Mouse (Mus musculus): Measurements from ENCODE around the gene Gm29797. TPM values are rescaled to one million over a fixed set of nuclear protein-coding genes. Genes with fewer than 3 reads are reported as not detected.
A peak's percentile ranks its signal among the peaks of the same experiment; 100 is the strongest.

The Gm29797 gene
- not detected in 2 replicates for total RNA-seq (2015)
- total RNA-seq (2017) = not detected in 2 replicates

DNA sequence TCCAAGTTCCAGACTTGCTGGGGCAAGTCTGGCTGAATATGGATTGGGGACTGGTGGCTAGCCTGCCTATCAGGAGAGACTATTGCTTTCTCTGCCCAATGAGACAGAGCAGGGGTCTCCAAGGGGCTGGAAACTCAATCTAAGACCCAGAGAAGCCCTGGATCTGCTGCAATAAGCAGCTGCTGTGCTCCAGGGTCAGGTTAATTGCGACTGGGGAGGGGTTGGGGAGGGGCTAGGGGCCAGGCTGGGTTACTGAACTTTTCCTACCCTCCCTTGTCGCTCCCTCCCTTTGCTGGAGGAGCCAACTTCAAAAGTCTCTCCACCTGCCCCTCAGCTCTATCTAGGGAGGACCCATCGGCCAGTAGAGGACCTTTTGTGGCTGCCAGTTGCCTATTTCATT, at the start of gene Gm29797:
Gene Gm29797, plus strand, starts transcription at position 301 of the 400 bp plus-strand sequence.
- ATAC-seq (ENCODE audit: poor library complexity, severe bottlenecking) = no peak

DNA sequence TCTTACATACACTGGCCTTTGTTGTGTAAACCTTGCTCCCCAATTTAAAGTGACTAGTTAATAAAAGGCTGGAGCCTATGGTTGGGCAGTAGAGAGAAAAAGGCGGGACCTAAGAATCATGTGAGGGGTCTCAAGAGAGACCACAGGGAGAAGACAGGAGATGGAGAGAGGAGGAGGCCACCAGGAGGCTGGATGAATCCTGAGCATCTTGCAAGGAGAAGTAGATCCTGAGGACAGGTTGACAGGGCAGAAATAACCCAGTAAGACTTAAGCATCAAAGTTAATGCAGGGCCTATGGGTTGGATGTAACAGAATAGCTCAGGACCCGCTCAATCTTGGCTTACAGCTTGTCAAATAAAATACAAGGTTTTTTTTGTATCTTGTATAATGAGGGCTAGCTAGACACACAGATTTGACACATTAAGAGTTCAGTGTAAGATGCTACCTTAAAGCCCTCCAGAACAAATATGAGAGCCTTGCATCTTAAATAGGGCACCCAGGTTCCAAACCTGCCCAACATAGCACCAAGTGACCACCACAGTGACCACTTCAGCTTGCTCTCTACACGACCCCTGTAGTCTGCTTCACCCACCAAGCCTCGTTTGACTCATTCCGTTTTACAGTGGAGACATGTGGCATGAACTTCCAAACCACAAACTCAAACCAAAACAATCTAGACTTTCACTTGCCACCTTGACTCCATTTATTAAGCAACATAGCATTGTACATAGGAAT, 37.9 kb upstream of the Gm29797 start:
- no peak for ATAC-seq (ENCODE audit: poor library complexity, severe bottlenecking)

DNA sequence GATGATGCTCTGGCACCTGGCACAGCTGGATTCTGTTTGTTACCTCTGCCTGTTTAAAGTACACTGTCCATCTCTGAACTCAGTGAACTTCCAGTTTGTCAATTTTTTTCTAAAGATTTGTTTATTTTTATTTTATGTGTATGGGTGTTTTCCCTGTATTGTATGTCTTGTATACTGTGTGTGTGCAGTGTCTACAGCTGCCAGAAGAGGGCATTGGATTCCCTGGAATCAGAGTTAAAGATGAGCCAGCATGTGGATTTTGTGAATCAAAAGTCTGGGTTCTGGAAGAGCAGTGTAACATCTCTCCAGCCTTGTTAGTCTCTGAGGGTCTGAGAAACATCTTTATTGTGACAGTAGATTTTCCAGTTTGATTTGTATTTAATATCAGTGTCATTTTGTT, 33.4 kb upstream of the Gm29797 start:
- 0 out of 2 replicates have a peak, but pooled peaks have one; percentile 40 for ATAC-seq (ENCODE audit: poor library complexity, severe bottlenecking)

DNA sequence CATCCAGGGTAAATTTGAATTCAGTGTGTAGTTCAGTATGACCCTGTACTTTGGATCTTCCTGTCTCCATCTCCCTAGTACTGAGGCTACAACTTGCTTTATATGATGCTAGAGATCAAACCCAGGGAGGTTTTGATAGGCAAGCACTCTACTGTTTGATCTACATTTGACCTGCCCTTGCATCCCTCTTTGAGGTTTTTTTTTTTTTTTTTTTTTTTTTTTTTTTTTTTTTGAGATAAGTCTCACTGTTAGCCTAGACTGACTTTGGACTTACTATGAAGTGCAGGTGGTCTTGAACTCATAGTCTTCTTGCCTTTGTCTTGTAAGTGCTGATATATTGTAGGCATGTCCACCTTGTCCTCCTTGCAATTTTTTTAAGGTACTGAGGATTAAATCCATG, 28.4 kb upstream of the Gm29797 start:
- ATAC-seq (ENCODE audit: poor library complexity, severe bottlenecking) = no peak

DNA sequence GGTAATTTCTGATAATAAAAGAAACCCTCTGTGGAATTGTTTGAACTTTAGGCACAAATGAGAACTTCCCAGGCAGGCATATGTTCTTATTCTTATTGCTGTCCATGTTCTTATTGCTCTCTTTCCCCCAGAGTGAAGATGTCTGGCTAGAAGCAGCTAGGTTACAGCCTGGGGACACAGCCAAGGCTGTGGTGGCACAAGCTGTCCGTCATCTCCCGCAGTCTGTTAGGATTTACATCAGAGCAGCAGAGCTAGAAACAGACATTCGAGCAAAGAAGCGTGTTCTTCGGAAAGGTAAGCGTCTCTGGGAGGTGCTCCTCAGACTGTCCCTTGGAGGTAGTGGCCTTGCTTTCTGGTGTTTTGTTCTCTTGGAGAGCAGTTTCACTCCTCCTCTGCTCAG, 24.2 kb upstream of the Gm29797 start:
- no peak for ATAC-seq (ENCODE audit: poor library complexity, severe bottlenecking)

DNA sequence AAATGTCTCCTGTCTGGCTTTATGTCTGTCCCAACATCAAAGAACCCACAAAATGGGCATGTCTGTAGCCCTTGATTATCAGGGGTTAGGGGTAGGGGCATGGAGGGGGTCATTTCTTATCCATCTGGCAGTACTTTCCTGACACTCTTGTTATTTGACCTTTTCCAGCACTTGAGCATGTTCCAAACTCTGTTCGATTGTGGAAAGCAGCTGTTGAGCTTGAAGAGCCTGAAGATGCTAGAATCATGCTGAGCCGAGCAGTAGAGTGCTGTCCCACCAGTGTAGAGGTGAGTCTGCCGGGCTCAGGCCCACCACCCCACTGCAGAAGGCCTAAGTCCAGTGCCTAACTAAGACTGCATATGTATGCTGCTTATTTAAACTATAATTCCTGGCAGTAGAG, 21.0 kb upstream of the Gm29797 start:
- ATAC-seq (ENCODE audit: poor library complexity, severe bottlenecking) = no peak

DNA sequence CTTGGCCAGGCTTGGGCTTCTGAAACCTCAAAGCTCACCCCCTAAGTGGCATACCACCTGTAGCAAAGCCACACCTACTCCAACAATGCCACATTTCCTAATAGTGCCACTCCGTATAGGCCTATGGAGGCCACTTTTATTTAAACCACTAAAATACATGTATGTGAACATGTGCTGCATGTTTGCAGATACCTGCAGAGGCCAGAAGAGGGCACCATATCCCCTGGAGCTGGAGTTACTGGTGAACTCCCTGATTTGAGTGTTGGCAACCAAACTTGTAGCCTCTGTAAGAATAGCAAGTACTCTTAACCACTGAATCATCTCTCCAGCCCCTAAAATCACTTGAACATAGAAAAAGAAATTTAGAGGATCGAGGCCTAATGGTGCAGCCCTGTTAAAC, 12.5 kb upstream of the Gm29797 start:
- ATAC-seq (ENCODE audit: poor library complexity, severe bottlenecking) = peak; percentile 84

DNA sequence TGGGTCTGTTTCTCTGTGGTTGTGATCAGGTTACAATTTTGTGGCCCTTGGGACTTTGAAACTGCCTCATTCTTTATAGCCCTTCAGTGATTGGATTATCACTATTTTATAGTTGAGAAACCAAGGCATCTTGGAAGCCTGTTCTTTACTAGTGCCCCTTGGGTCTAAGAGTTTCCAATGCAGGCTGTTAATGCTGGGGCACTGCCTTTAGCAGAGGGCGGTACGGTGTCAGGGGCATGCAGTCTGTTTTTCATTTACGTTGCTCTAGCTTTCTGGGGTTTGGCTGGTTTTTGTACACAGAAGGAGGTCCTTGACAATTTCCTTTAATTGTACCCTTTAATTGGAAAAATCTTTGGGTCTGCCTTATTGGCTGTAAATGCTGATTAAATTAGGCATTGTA, 11.2 kb upstream of the Gm29797 start:
- no peak for ATAC-seq (ENCODE audit: poor library complexity, severe bottlenecking)

DNA sequence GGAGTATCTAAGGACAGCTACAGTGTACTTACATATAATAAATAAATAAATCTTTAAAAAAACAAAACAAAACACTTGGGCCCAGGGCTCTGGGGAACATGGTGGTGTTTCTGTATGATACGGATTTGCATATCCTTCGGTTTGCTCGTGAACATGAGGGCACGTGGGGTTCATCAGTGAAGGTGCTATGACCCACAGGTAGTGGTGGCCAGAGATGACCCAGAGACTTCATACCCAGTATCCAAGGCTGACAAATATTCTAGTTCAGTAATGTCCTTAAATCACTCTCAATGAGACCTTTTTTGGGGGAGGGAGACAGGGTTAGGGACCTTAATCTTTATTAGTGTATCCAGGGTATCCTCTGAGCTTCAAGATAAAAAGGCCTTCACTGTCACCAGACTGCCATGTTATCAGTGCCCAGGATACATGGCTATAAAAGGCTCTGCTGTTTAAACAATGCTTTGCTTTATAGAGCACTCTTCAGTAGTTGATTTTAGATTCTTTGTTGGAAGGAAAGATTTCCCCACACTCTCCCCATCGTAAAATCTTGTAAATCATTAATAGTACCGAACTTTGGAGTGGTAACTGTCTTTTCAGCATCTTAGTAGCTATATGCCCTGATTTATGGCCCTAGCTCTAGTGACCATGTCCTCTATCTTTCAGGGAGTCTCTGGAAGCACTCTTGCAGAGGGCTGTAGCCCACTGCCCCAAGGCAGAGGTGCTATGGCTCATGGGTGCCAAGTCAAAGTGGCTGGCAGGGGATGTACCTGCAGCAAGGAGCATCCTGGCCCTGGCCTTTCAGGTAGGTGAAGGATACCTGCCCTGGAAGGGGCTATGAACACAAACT, 10.0 kb upstream of the Gm29797 start:
- no peak for ATAC-seq (ENCODE audit: poor library complexity, severe bottlenecking)

DNA sequence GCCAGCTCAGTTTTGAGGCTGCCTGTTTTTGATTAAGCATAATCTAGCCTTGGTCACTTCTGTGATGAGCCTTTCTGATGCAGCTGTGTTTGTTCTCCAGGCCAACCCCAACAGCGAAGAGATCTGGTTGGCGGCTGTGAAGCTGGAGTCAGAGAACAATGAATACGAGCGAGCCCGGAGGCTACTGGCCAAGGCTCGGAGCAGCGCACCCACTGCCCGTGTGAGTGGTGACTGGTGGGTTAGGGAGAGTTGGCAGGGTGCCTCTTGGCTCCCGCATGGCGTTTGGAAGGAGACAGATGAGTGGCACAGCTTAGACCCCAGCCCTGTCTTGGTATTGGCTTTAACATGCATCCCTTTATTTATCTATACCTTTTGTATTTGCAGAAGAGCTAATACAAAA, 7.9 kb upstream of the Gm29797 start:
- ATAC-seq (ENCODE audit: poor library complexity, severe bottlenecking) = no peak

DNA sequence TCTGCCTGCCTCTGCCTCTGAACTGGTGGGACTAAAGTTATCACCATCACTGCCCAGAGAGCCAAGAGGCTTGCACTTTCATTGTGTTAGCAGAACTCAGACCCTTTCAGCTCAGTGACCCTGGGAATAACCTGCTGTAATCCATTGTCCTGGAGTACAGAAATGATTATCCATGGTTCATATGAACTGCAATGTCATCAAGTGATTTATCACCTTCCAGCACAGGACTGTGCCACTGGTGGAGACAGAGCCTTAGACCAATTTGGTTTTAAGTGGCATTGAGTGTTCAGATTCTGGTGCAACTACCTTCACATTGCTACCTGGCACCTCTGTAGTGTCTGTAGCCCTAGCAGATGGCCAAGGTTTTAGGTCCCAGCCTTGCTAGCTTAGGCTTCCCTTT, 3.8 kb upstream of the Gm29797 start:
- ATAC-seq (ENCODE audit: poor library complexity, severe bottlenecking) = no peak

DNA sequence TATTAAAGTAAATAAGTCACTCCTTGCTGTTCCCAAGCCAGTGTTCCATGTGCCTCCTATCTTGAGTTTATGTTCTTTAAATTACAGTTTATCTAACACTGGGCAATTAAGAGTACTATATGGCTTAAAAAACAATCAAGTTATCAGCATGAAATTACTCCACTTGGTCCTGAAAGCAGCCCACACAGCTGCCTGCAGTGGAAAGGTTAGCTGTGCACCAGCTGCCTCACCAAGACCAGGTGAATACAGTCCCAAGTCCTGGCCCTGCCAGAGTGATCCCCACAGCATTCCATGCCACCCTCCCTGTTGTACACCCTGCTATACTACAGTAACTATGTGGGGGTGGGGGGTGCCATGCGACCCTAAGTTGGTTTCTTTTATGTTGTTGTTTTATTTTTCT, 3.3 kb upstream of the Gm29797 start:
- ATAC-seq (ENCODE audit: poor library complexity, severe bottlenecking) = no peak

DNA sequence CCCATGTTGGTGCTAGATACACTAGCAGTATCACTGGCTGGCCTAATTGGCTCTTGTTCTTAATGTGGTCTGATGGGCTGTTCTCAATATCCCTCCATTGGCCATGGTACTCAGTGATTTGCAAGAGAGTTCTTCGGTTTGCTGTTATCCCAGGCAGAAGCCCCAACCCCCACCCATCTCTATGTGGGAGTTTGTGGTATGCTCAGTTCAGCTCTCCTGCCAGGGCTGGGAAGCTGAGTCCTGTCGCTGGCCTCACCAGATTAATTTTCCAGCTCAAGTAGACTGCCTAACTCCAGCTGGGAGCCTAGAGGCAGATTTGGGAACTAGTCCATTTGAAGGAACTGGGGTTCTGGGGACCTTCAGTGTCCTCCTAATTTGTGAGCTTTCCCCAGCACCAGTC, 607 bp downstream of the Gm29797 start:
- no peak for ATAC-seq (ENCODE audit: poor library complexity, severe bottlenecking)

DNA sequence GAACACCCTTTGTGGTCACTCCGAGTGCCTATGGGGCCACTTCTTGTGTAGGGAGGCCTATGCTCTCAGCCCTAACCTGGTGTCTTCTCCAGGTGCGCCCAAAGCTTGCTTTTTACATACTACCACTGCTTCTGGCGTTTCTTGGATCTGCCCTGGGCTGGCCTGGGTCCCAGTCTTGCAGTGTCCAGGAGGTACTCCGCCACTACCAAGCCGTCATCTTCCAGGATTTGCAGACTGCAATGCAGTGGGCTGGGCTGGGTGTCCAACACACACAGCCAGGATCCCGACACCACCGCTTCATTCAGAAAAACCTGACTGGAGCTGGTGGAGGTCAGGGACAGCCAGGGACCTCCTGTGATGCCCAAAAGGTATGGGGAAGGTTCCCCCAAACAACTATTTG, 1.7 kb downstream of the Gm29797 start:
- ATAC-seq (ENCODE audit: poor library complexity, severe bottlenecking) = no peak

DNA sequence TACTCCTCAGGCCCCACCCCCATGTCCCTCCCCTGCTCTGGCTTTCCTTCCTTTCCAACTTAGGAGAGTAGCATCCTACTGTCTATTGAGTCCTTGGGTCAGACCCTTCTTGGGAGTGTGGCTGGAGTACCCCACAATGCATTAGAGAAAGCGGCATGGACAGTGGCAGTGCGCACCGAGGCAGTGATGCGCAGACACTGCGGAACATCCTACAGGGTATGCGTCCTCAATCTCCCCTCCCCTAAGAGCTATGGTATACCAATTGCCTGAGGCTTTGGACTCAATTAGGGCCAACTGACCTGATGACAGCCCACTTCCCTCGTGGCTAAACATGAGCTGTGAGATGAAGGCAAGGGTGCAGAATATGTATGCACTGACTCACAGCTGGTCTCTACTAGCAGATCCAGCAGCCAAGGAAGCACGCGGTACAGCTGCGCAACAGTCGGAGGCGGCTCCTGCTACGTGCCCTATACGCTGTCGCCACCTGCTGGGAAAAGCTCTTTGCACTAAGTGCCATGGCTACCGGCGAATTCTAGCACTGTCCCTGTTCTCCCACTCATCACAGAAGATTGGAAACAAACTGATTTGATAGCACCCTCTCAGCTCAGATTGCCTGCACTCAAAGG, 2.2 kb downstream of the Gm29797 start:
- peak; percentile 72 for ATAC-seq (ENCODE audit: poor library complexity, severe bottlenecking)

DNA sequence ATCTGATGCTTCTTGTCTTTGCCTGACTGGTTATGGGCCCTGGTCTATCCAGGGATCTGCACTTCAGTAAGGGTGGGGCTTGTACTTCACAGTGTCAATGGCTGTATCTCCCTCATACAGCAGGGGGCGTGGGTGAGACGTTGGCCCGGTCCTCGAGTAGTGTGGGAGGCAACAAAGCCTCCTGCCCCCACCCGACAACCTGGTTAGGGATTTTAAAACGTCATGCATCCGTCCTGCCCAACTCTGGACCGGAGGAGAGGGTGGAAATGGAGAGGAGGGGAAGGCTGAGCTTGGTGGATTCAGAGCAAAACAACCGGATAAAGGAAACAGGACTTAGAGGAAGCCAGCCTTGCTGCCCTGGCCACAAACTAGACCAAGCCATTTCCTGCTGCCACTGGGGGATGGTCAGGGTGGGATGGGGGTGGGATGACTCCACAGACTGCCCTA, 2.8 kb downstream of the Gm29797 start:
- ATAC-seq (ENCODE audit: poor library complexity, severe bottlenecking) = peak; percentile 94

DNA sequence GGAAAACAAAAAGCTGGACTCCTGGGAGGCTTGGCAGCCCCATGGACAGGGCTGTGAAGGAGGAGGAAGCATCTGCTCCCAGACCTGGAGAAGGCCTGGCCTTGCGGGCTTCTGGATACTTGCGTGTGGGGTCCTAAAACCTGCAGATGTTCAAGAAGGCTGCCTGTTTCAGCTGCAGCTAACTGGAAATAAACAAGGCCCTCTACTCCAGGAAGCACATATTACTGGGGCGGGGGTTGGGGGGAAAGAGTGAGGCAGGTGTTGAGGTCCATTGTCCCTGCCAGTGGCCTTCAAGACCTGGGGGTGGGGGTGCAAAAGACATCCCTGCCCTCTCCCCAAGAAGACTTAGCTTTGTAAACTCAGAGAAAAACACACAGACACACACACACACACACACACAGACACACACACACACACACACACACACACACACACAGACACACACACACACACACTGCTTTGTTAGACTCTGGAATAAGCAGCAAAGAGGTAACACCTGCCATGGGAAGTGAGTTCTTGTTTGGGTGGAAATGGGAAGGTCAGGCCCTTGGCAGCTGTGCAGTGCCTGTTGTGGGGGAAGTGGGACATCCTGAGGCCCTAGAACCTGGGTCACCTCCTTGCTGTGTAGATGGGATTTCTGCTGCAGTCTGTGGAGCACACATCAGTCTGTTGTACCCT, 5.9 kb downstream of the Gm29797 start:
- no peak for ATAC-seq (ENCODE audit: poor library complexity, severe bottlenecking)

DNA sequence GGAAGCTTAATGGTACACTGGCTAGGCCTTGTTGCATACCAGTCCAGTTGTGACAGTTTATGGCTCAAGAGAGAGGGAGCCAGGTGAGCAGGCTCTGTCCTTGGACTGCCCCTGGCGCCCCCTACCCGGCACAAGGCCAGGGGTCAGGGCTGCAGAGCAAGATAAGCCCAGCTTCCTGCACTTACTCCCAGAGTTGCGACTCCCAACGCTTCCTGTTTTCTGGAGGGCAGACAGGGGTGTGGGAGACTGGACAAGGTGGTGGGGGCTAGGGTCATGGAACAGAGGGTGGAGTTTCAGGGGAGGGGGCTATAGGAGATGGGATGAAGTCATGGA, 6.4 kb downstream of the Gm29797 start:
- ATAC-seq (ENCODE audit: poor library complexity, severe bottlenecking) = no peak

DNA sequence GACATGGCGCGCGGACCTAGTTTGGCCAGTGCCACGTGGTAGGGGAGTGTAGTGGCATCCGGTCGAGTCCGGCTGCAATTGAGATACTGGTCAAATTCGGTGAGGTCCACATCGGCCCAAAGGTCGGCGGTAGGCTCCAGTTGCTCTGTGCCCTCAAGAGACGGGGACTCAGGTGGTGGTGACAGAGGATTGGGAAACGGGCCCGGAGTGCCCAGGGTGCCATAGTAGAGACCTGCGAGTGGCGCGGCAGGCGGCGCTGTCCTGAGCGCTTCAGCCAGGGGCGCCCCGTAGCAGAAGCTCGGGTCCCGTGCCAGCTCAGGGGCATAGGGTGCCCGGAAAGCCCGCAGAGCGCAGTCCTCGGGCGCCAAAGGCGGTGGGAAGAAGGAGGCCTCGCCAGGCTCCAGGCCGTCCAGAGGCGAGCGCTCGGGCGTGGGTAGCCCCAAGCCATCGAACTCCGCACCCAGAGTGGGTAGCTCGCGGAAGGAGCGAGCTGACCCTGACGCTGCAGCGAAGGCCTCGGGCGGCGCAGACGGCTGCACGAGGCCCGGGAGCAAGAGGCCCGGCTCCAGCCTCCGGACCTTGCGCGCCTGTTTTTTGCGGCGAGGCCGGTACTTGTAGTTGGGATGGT, 13.6 kb downstream of the Gm29797 start:
- peak; percentile 64 for ATAC-seq (ENCODE audit: poor library complexity, severe bottlenecking)

DNA sequence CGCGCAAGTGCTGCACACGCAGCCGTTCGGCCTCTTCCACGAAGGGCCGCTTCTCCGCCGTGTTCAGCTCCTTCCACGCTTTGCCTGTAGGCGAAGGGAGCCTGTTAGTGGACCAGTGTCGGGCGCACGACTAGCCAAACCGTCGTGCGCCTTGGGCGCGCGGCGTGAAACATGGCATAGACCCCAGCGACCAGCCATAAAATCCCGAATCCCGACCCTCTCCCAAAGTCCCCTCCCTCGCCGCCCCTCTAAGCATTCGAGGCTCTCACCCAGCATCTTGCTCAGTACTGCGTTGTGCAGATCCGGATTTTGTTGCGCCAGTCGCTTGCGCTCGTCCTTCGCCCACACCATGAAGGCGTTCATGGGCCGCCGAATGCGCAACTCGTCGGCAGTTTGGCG, 14.1 kb downstream of the Gm29797 start:
- no peak for ATAC-seq (ENCODE audit: poor library complexity, severe bottlenecking)

DNA sequence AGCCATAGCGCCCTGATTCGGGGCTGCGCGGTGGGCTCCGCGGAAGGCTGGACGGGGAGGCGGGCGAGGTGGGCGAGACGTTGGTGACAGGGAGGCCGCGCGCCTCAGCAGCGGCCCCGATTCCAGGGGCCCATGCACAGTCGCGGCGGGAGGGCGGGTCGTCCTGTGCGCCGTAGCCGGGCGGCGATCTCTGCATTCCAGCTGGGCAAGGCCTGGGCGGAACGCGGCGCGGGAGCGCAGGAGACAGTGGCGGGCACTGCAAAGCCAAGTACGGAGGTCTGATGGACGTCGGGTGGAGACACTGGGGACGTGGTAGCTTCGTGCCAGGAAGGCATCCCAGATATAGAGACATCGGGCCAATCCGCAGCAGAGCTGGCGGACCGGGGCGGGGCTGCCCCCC, 14.5 kb downstream of the Gm29797 start, which contains the start of gene Sox18:
Gene Sox18, minus strand, starts transcription at position 315 of the 400 bp plus-strand sequence.
- ATAC-seq (ENCODE audit: poor library complexity, severe bottlenecking) = no peak
